Comparison of ENCODE assay signal across 8 mouse cellular contexts in the genomic region with DNA sequence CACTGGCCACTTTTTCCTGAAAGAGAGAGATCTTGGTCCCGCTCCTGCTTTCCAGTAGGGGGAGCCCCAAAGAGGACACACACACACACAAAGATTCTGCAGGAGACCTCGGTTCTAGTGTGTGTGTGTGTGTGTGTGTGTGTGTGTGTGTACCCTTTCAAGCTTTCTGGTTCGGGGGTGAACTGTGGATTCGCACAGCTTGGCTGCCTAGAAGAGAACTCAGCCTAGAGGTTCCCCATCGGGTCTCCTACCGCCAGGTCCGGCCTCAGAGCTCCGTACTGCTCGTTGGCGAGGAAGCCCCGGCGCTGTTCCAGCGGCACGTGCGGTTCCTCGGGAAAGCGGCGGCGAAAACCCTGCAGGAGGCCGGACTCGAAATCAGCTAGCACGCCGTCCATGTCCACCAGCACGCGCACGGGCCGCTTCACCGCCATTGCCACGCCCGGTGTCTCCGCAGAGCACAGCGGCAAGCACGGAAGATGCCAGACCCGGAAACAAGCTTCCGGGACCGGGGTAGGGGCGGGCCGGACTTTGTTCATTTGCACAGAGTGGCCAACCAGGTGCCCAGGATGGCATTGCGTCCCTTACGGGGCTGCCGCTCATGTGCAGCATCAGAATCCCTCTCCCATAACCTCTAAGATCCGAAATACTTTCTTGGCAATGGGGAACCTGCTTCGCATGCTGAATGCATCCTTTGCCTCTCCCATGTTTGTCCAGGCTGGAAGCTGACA. TPM values are rescaled to one million over a fixed set of nuclear protein-coding genes. Genes with fewer than 3 reads are reported as not detected.
DNase-seq lines count a peak whose midpoint lies in the region; ATAC-seq and TF ChIP-seq lines count a peak whose summit lies in the region.

Gene Nt5c, minus strand, starts transcription at position 507 of the 728 bp plus-strand sequence.

- H3K9me3 ChIP-seq in heart, embryonic 13.5 days = no peaks in the 10 kb centered on the region
- H3K9me3 ChIP-seq in liver, embryonic 11.5 days (ENCODE audit: control insufficient read depth, low read length) = no peaks in the 10 kb centered on the region

- peak within 1 kb of the TSS; percentile 89 for H3K4me2 ChIP-seq in heart, embryonic 13.5 days
- peak within 1 kb of the TSS; percentile 79 for H3K4me2 ChIP-seq in liver, embryonic 11.5 days
- peak within 1 kb of the TSS; percentile 100 for H3K4me2 ChIP-seq in myocyte (ENCODE audit: low read depth)

- H3K79me2 ChIP-seq in myocyte (ENCODE audit: control insufficient read depth, insufficient read depth) = no peaks in the 10 kb centered on the region

- H3ac ChIP-seq in myocyte (ENCODE audit: control insufficient read depth, insufficient read length) = peak within 1 kb of the TSS; percentile 14

- peak; percentile 97 for ATAC-seq in CD4-positive, CD25-positive, alpha-beta regulatory T cell, adult 4 months
- peak; percentile 76 for ATAC-seq in heart, embryonic 13.5 days (ENCODE audit: extremely low read depth, insufficient number of reproducible peaks, low FRiP score, low TSS enrichment)
- peak; percentile 93 for ATAC-seq in liver, embryonic 11.5 days (replicated peaks; ENCODE audit: low FRiP score)

- H3K4me1 ChIP-seq in brown adipose tissue, adult 24 weeks (ENCODE audit: control insufficient read depth, insufficient read depth, insufficient read length, low read length) = peaks cover 7% of the 10 kb centered on the region; the same call in 1 of the 2 replicates
- H3K4me1 ChIP-seq in heart, embryonic 13.5 days = peaks cover 20% of the 10 kb centered on the region
- H3K4me1 ChIP-seq in liver, embryonic 11.5 days (replicated peaks; ENCODE audit: control insufficient read depth, insufficient read depth, low read length) = peaks cover 16% of the 10 kb centered on the region

- peak within 1 kb of the TSS; percentile 85 for H3K9ac ChIP-seq in heart, embryonic 13.5 days
- peak within 1 kb of the TSS; percentile 73 for H3K9ac ChIP-seq in liver, embryonic 11.5 days (ENCODE audit: low read depth, low read length)

- under 1% methylated on average over 43 of the region's 43 CpGs for WGBS in heart, embryonic 13.5 days
- WGBS in liver, embryonic 11.5 days = under 1% methylated on average over 43 of the region's 43 CpGs

- peak within 1 kb of the TSS; percentile 86 for H3K4me3 ChIP-seq in brown adipose tissue, adult 24 weeks (ENCODE audit: insufficient read depth, low read depth, low read length)
- H3K4me3 ChIP-seq in heart, embryonic 13.5 days = peak within 1 kb of the TSS; percentile 82
- peak within 1 kb of the TSS; percentile 65 for H3K4me3 ChIP-seq in liver, embryonic 11.5 days (ENCODE audit: low read depth, low read length)
- H3K4me3 ChIP-seq in myocyte = peak within 1 kb of the TSS; percentile 79

- peak within 1 kb of the TSS; percentile 52 for H3K27ac ChIP-seq in brown adipose tissue, adult 24 weeks (replicated peaks; ENCODE audit: low read depth, low read length)
- H3K27ac ChIP-seq in heart, embryonic 13.5 days (replicated peaks) = peak within 1 kb of the TSS; percentile 79
- H3K27ac ChIP-seq in liver, embryonic 11.5 days (ENCODE audit: low read depth, low read length) = peak within 1 kb of the TSS; percentile 65; the same call in 1 of the 2 replicates

- TF ChIP-seq POLR2A in myocyte (IDR thresholded peaks at IDR 0.05; ENCODE audit: insufficient read length, low read depth) = peak; percentile 90

- H3K36me3 ChIP-seq in heart, embryonic 13.5 days = peaks cover 18% of the 10 kb centered on the region
- H3K36me3 ChIP-seq in liver, embryonic 11.5 days (ENCODE audit: control insufficient read depth, insufficient read depth, low read length) = peaks cover 9% of the 10 kb centered on the region
- peaks cover 6% of the 10 kb centered on the region for H3K36me3 ChIP-seq in myocyte (ENCODE audit: control insufficient read depth, insufficient read depth)

- DNase-seq in fibroblast of lung, adult 2 months (ENCODE audit: low read depth) = peak; percentile 44
- peak; percentile 86 for DNase-seq in kidney, postnatal 10 days
- peak; percentile 84 for DNase-seq in liver, embryonic 11.5 days (ENCODE audit: low spot score)
- peak; percentile 84 to 92 for DNase-seq in spleen, postnatal 4 days (ENCODE audit: low spot score in 2 of 2)

- no peaks in the 10 kb centered on the region for H3K27me3 ChIP-seq in heart, embryonic 13.5 days (replicated peaks)
- no peaks in the 10 kb centered on the region for H3K27me3 ChIP-seq in liver, embryonic 11.5 days (replicated peaks; ENCODE audit: control insufficient read depth, insufficient read depth, low read length)
- H3K27me3 ChIP-seq in myocyte (ENCODE audit: control insufficient read depth, insufficient read depth, insufficient read length) = no peaks in the 10 kb centered on the region

TF ChIP-seq in myocyte, 11 proteins besides CTCF, POLR2A, EP300 and RAD21:
- no peak for TF ChIP-seq REST (IDR thresholded peaks at IDR 0.05; ENCODE audit: insufficient read depth, insufficient read length)
- no peak for TF ChIP-seq TCF3 (IDR thresholded peaks at IDR 0.05; ENCODE audit: insufficient read length, low read depth)
- no peak for TF ChIP-seq E2F4 (IDR thresholded peaks at IDR 0.05; ENCODE audit: insufficient read depth)
- TF ChIP-seq TCF12 (IDR thresholded peaks at IDR 0.05; ENCODE audit: insufficient read depth, poor library complexity, severe bottlenecking) = no peak
- TF ChIP-seq MAX (IDR thresholded peaks at IDR 0.05; ENCODE audit: low read depth) = no peak
- TF ChIP-seq MYOG (IDR thresholded peaks at IDR 0.05; ENCODE audit: control insufficient read depth in 1 of 3, insufficient read depth in 1 of 3, insufficient read length in 2 of 3, low read depth in 2 of 3) = peak in 1 of 3 experiments; percentile 42
- peak; percentile 87 for TF ChIP-seq POLR2AphosphoS2 (IDR thresholded peaks at IDR 0.05; ENCODE audit: insufficient read length, low read depth)
- TF ChIP-seq USF1 (IDR thresholded peaks at IDR 0.05; ENCODE audit: low read depth) = no peak
- TF ChIP-seq MYOD1 (IDR thresholded peaks at IDR 0.05; ENCODE audit: control insufficient read depth in 1 of 3, insufficient read length in 2 of 3, low read depth in 2 of 3) = no peak
- no peak for TF ChIP-seq SRF (IDR thresholded peaks at IDR 0.05; ENCODE audit: control insufficient read depth, insufficient read length, low read depth)
- TF ChIP-seq CEBPB (IDR thresholded peaks at IDR 0.05; ENCODE audit: insufficient read depth, poor library complexity, severe bottlenecking) = no peak
TF ChIP-seq in myocyte: peak in this region for 2.

RNA-seq across cellular contexts. Expression of gene Nt5c, which starts in this region (rescaled TPM):
- 100 to 1,000 TPM; 296 to 304 TPM for polyA plus RNA-seq in CD4-positive, CD25-positive, alpha-beta regulatory T cell, adult 4 months (2017; shearing (Covaris generic))
- 19.1 and 20.9 TPM in 2 replicates for polyA plus RNA-seq in brown adipose tissue, adult 24 weeks (2012; ENCODE audit: insufficient read depth, insufficient read length, missing spikeins)
- 57.0 and 59.4 TPM in 2 replicates for polyA plus RNA-seq in heart, embryonic 13.5 days (2015; fragmentation: Nextera tagmentation; extraction: Ambion mirVana)
- 96.8 and 105 TPM in 2 replicates for polyA plus RNA-seq in liver, embryonic 11.5 days (2014; fragmentation: Nextera tagmentation; extraction: Ambion mirVana)
- 64.0 TPM for polyA plus RNA-seq in myocyte (2012; fragmentation: generic; extraction: Trizol)

Comparison
In these comparisons a context has a peak if more than half of its experiments do, and no peak if none do; other contexts are left out.
1. Peak in every context shown above with its lines: DNase-seq, ATAC-seq, H3K4me3 ChIP-seq and H3K27ac ChIP-seq.